ENCODE assay signal across 16 mouse cellular contexts in genomic region chr3:51372883-51373282, GRCm38 (mm10). TPM values are rescaled to one million over a fixed set of nuclear protein-coding genes. Genes with fewer than 3 reads are reported as not detected.
DNase-seq lines count a peak whose midpoint lies in the region; ATAC-seq lines count a peak whose summit lies in the region.
"Had no signal": no experiment of that assay in that cellular context is flagged by ENCODE, and none has a peak within 500 bp of the region (broad histone marks: within the 10 kb centered on the region; RNA-seq: fewer than 3 reads in every experiment).

No protein-coding gene starts in this region.

- WGBS in heart, embryonic 16.5 days, result 51% methylated on average over 5 of the region's 5 CpGs
- WGBS in midbrain, embryonic 11.5 days, result 81% methylated on average over 5 of the region's 5 CpGs
- 79% methylated on average over 5 of the region's 5 CpGs for WGBS in midbrain, embryonic 16.5 days
- WGBS in hindbrain, embryonic 16.5 days, result 83% methylated on average over 5 of the region's 5 CpGs

- no peaks in the 10 kb centered on the region for H3K36me3 ChIP-seq in heart, embryonic 16.5 days (ENCODE audit: control insufficient read depth, insufficient read depth)
- H3K36me3 ChIP-seq in midbrain, embryonic 11.5 days (ENCODE audit: control insufficient read depth, insufficient read depth, low read length), result no peaks in the 10 kb centered on the region
- H3K36me3 ChIP-seq in midbrain, embryonic 16.5 days (ENCODE audit: control insufficient read depth, insufficient read depth, low read length), result no peaks in the 10 kb centered on the region
- no peaks in the 10 kb centered on the region for H3K36me3 ChIP-seq in hindbrain, embryonic 16.5 days (ENCODE audit: control insufficient read depth, insufficient read depth, low read length)
- H3K36me3 ChIP-seq: heart, embryonic 12.5 days; midbrain, embryonic 10.5 days had no signal

- intact Hi-C loops in heart, postnatal 14 days (cut with DNase I), result no loop called here

- peak overlapping the region; percentile 28; the same call in 1 of the 2 replicates for H3K4me2 ChIP-seq in heart, embryonic 16.5 days (ENCODE audit: low read depth, low read length)
- no peak overlapping the region for H3K4me2 ChIP-seq in midbrain, embryonic 11.5 days
- no peak overlapping the region for H3K4me2 ChIP-seq in midbrain, embryonic 16.5 days (ENCODE audit: low read length)
- no peak overlapping the region for H3K4me2 ChIP-seq in hindbrain, embryonic 16.5 days (ENCODE audit: low read length)
- H3K4me2 ChIP-seq: heart, embryonic 12.5 days; hindbrain, embryonic 14.5 days had no signal

- no peak for ATAC-seq in heart, embryonic 16.5 days (replicated peaks; ENCODE audit: extremely low read depth, insufficient read depth, low FRiP score)
- ATAC-seq in midbrain, embryonic 11.5 days (ENCODE audit: low FRiP score), result no peak
- ATAC-seq in midbrain, embryonic 16.5 days, result no peak
- no peak for ATAC-seq in hindbrain, embryonic 16.5 days
- ATAC-seq: forebrain, embryonic 16.5 days had no signal

- H3K4me3 ChIP-seq in heart, embryonic 16.5 days (ENCODE audit: low read length), result no peak overlapping the region
- no peak overlapping the region for H3K4me3 ChIP-seq in midbrain, embryonic 11.5 days (ENCODE audit: low read depth, low read length)
- no peak overlapping the region for H3K4me3 ChIP-seq in midbrain, embryonic 16.5 days (ENCODE audit: low read depth, low read length)
- no peak overlapping the region for H3K4me3 ChIP-seq in hindbrain, embryonic 16.5 days (ENCODE audit: low read length)
- H3K4me3 ChIP-seq: heart, embryonic 12.5 days; midbrain, embryonic 10.5 days had no signal

- no peak for DNase-seq in heart, postnatal 14 days
- peak; percentile 72 for DNase-seq in midbrain, embryonic 11.5 days (ENCODE audit: low spot score, missing footprints)
- peak; percentile 69 to 73 for DNase-seq in adrenal gland, postnatal 36 days
- peak; percentile 60 for DNase-seq in naive thymus-derived CD4-positive, alpha-beta T cell, adult 2 months (ENCODE audit: low read depth)
- DNase-seq in testis, postnatal 14 days (ENCODE audit: low spot score), result no peak
- DNase-seq: cerebellum, postnatal 36 days; gastrocnemius, postnatal 10 days; kidney, postnatal 4 days had no signal

- no peaks in the 10 kb centered on the region for H3K27me3 ChIP-seq in heart, embryonic 16.5 days (ENCODE audit: control insufficient read depth, insufficient read depth, low read length)
- H3K27me3 ChIP-seq in midbrain, embryonic 11.5 days (ENCODE audit: control insufficient read depth, insufficient read depth, low read length), result no peaks in the 10 kb centered on the region
- no peaks in the 10 kb centered on the region for H3K27me3 ChIP-seq in midbrain, embryonic 16.5 days (ENCODE audit: control insufficient read depth, insufficient read depth, low read depth, low read length)
- H3K27me3 ChIP-seq in hindbrain, embryonic 16.5 days (replicated peaks; ENCODE audit: control insufficient read depth, insufficient read depth, low read length), result no peaks in the 10 kb centered on the region
- H3K27me3 ChIP-seq: heart, embryonic 12.5 days had no signal

- H3K9me3 ChIP-seq in heart, embryonic 16.5 days (replicated peaks; ENCODE audit: control insufficient read depth, low read length), result peaks cover 4% of the 10 kb centered on the region; the same call in 1 of the 2 replicates
- H3K9me3 ChIP-seq in midbrain, embryonic 11.5 days (ENCODE audit: control insufficient read depth, low read length), result no peaks in the 10 kb centered on the region
- H3K9me3 ChIP-seq in midbrain, embryonic 16.5 days (replicated peaks; ENCODE audit: control insufficient read depth, low read length, poor library complexity, severe bottlenecking), result no peaks in the 10 kb centered on the region
- no peaks in the 10 kb centered on the region for H3K9me3 ChIP-seq in hindbrain, embryonic 16.5 days (ENCODE audit: control insufficient read depth, low read length)
- H3K9me3 ChIP-seq: midbrain, embryonic 10.5 days had no signal

- H3K9ac ChIP-seq in heart, embryonic 16.5 days (ENCODE audit: low read length), result no peak overlapping the region
- no peak overlapping the region for H3K9ac ChIP-seq in midbrain, embryonic 11.5 days (ENCODE audit: low read length)
- no peak overlapping the region for H3K9ac ChIP-seq in midbrain, embryonic 16.5 days (ENCODE audit: low read depth, low read length)
- H3K9ac ChIP-seq in hindbrain, embryonic 16.5 days (ENCODE audit: low read depth, low read length), result no peak overlapping the region
- H3K9ac ChIP-seq: heart, embryonic 12.5 days; hindbrain, embryonic 14.5 days had no signal

- H3K27ac ChIP-seq in heart, embryonic 16.5 days (ENCODE audit: low read length), result no peak overlapping the region
- no peak overlapping the region for H3K27ac ChIP-seq in midbrain, embryonic 11.5 days (ENCODE audit: low read depth, low read length)
- H3K27ac ChIP-seq in midbrain, embryonic 16.5 days (ENCODE audit: low read length), result no peak overlapping the region
- no peak overlapping the region for H3K27ac ChIP-seq in hindbrain, embryonic 16.5 days (ENCODE audit: low read depth, low read length)
- H3K27ac ChIP-seq: hindbrain, embryonic 14.5 days; midbrain, embryonic 10.5 days had no signal

- H3K4me1 ChIP-seq in heart, embryonic 16.5 days (ENCODE audit: control insufficient read depth, insufficient read depth, low read length), result no peaks in the 10 kb centered on the region
- H3K4me1 ChIP-seq in midbrain, embryonic 11.5 days (ENCODE audit: control insufficient read depth, insufficient read depth, low read length), result no peaks in the 10 kb centered on the region
- no peaks in the 10 kb centered on the region for H3K4me1 ChIP-seq in midbrain, embryonic 16.5 days (ENCODE audit: control insufficient read depth, insufficient read depth, low read length)
- H3K4me1 ChIP-seq in hindbrain, embryonic 16.5 days (ENCODE audit: control insufficient read depth, insufficient read depth, low read depth, low read length), result no peaks in the 10 kb centered on the region
- H3K4me1 ChIP-seq: heart, embryonic 12.5 days; midbrain, embryonic 10.5 days had no signal

RNA-seq across cellular contexts. Expression of gene Mgarp, which starts 23.7 kb away (rescaled TPM):
- polyA plus RNA-seq in heart, embryonic 16.5 days (2015; fragmentation: Nextera tagmentation; extraction: Ambion mirVana), result 10.2 and 10.7 TPM in 2 replicates
- under 1 TPM; 0.33 to 0.34 TPM for total RNA-seq in heart, postnatal 14 days (2021)
- polyA plus RNA-seq in midbrain, embryonic 11.5 days (2014; fragmentation: Nextera tagmentation; extraction: Ambion mirVana), result 22.5 and 26.9 TPM in 2 replicates
- 0.39 and 0.82 TPM in 2 replicates for polyA plus RNA-seq in midbrain, embryonic 16.5 days (2015; fragmentation: Nextera tagmentation; extraction: Ambion mirVana)
- 1,000 to 10,000 TPM in 1 of 2 experiments, 100 to 1,000 TPM in 1; 736 to 1,311 TPM for total RNA-seq in adrenal gland, postnatal 36 days (2021)
- 1.8 and 2.2 TPM in 2 replicates for polyA plus RNA-seq in hindbrain, embryonic 16.5 days (2015; fragmentation: Nextera tagmentation; extraction: Ambion mirVana)
- total RNA-seq: left cerebral cortex, postnatal 14 days had no signal

RNA-seq across cellular contexts. Expression of gene Elf2, which starts 32.4 kb away (rescaled TPM):
- 53.4 and 61.9 TPM in 2 replicates for polyA plus RNA-seq in heart, embryonic 16.5 days (2015; fragmentation: Nextera tagmentation; extraction: Ambion mirVana)
- total RNA-seq in heart, postnatal 14 days (2021), result 10 to 100 TPM; 72.0 to 72.9 TPM
- polyA plus RNA-seq in midbrain, embryonic 11.5 days (2014; fragmentation: Nextera tagmentation; extraction: Ambion mirVana), result 42.8 and 47.4 TPM in 2 replicates
- polyA plus RNA-seq in midbrain, embryonic 16.5 days (2015; fragmentation: Nextera tagmentation; extraction: Ambion mirVana), result 27.1 and 27.7 TPM in 2 replicates
- 100 to 1,000 TPM in 1 of 2 experiments, 10 to 100 TPM in 1; 88.9 to 109 TPM for total RNA-seq in adrenal gland, postnatal 36 days (2021)
- polyA plus RNA-seq in hindbrain, embryonic 16.5 days (2015; fragmentation: Nextera tagmentation; extraction: Ambion mirVana), result 30.2 and 31.4 TPM in 2 replicates

RNA-seq across cellular contexts. Expression of gene Ndufc1, which starts 35.9 kb away (rescaled TPM):
- polyA plus RNA-seq in heart, embryonic 16.5 days (2015; fragmentation: Nextera tagmentation; extraction: Ambion mirVana), result 1,483 and 1,554 TPM in 2 replicates
- total RNA-seq in heart, postnatal 14 days (2021), result 1,000 to 10,000 TPM; 1,427 to 1,430 TPM
- polyA plus RNA-seq in midbrain, embryonic 11.5 days (2014; fragmentation: Nextera tagmentation; extraction: Ambion mirVana), result 739 and 783 TPM in 2 replicates
- polyA plus RNA-seq in midbrain, embryonic 16.5 days (2015; fragmentation: Nextera tagmentation; extraction: Ambion mirVana), result 680 and 706 TPM in 2 replicates
- total RNA-seq in adrenal gland, postnatal 36 days (2021), result 100 to 1,000 TPM; 743 to 842 TPM
- polyA plus RNA-seq in hindbrain, embryonic 16.5 days (2015; fragmentation: Nextera tagmentation; extraction: Ambion mirVana), result 688 and 807 TPM in 2 replicates

RNA-seq across cellular contexts. Expression of gene Naa15, which starts 42.1 kb away (rescaled TPM):
- polyA plus RNA-seq in heart, embryonic 16.5 days (2015; fragmentation: Nextera tagmentation; extraction: Ambion mirVana), result 29.9 and 32.7 TPM in 2 replicates
- total RNA-seq in heart, postnatal 14 days (2021), result 10 to 100 TPM; 44.8 to 45.0 TPM
- 54.5 and 57.0 TPM in 2 replicates for polyA plus RNA-seq in midbrain, embryonic 11.5 days (2014; fragmentation: Nextera tagmentation; extraction: Ambion mirVana)
- polyA plus RNA-seq in midbrain, embryonic 16.5 days (2015; fragmentation: Nextera tagmentation; extraction: Ambion mirVana), result 38.2 and 41.3 TPM in 2 replicates
- 10 to 100 TPM; 54.2 to 54.9 TPM for total RNA-seq in adrenal gland, postnatal 36 days (2021)
- 32.6 and 34.5 TPM in 2 replicates for polyA plus RNA-seq in hindbrain, embryonic 16.5 days (2015; fragmentation: Nextera tagmentation; extraction: Ambion mirVana)

Comparison
In these comparisons a context has a peak if more than half of its experiments do, and no peak if none do; other contexts are left out.
1. DNase-seq: peak in midbrain, embryonic 11.5 days (single experiment), adrenal gland, postnatal 36 days (2 of 2) and naive thymus-derived CD4-positive, alpha-beta T cell, adult 2 months (single experiment); none in heart, postnatal 14 days (0 of 2) and testis, postnatal 14 days (single experiment).